Mouse (Mus musculus) heart, postnatal 4 days (tissue): ENCODE results near the gene Vmn1r75. TPM values are rescaled to one million over a fixed set of nuclear protein-coding genes. Genes with fewer than 3 reads are reported as not detected.

Source experiments
- DNase-seq: peaks from one replicate; pipeline ENCODE4 v3.0.0; 2021
- total RNA-seq, 2 experiments: library from RNA; stranded (reverse); gene quantifications; 2 replicates each; pipeline ENCODE4 v1.2.3; 2021

Vmn1r75 gene
- total RNA-seq = not detected

DNA sequence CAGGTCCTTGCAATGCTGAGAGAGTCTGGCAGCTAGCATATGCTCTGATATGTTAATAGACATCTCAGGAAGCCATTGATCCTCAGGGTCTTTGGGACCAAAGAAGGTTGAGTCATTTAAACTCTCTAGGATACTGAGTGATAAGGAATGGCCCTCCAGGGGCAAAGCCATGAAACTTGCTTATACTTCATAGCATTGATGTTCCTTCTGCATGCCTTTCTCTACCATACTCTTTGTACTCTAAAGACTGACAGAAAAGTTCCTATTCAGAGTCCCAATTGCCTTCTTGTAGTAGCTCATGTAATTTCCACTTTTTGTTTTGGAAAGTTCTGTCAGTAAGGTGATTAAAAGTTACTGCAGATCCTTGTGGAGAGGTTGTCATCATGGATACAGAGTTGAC, at the start of gene Vmn1r75:
Gene Vmn1r75 (plus strand): TSS at position 301 of the 400 bp plus-strand sequence.
- DNase-seq = no peak

DNA sequence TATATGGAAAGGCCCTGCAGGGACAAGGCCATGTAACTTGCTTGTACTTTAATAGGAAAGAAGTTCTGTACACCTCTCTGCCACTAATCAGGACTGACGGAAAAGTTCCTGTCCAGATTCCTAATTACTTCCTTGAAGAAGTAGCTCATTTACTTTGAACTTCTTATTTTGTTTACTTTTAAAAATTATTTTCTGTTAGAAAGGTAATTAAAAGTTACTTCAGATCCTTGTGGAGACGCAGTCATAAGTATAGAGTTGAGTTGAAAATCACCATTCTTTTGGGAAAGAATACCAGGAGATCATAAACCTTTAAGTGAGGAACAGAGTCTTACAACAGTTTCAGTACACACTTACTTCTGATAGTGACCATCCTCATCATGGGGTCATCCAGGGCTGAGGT, 40.8 kb upstream of the Vmn1r75 start, which contains the start of gene Vmn1r74:
Gene Vmn1r74 (plus strand): TSS at position 301 of the 400 bp plus-strand sequence.
- no peak for DNase-seq

Other genes with a start within 250 kb of the Vmn1r75 start
- gene Vmn1r72, start 194.5 kb upstream of the Vmn1r75 start, total RNA-seq = not detected
- gene Vmn1r73, start 144.4 kb upstream of the Vmn1r75 start, total RNA-seq = not detected
- gene Vmn1r74, start 40.6 kb upstream of the Vmn1r75 start, total RNA-seq = not detected
- not detected for gene Vmn1r76, start 63.6 kb downstream of the Vmn1r75 start, total RNA-seq
- gene Vmn1r77, start 162.1 kb downstream of the Vmn1r75 start, total RNA-seq = not detected